Mouse (Mus musculus) liver, adult 2 months (tissue): ENCODE data around the gene Trpm8.

Source experiments
- CTCF ChIP-seq: fragments of 200-500 bp; IDR thresholded peaks from 2 replicates; pipeline ENCODE4 v1.5.1; 2011; ENCODE audit warnings: low read depth, low read length, control low read depth
- POLR2A ChIP-seq: fragments of 200-500 bp; IDR thresholded peaks from 2 replicates; pipeline ENCODE4 v1.6.1; 2011; ENCODE audit warnings: low read length, control low read depth; ENCODE audit not compliant: insufficient read depth; ENCODE audit errors: extremely low read depth

- no peak for TF ChIP-seq CTCF
- TF ChIP-seq POLR2A = no peak
These were observed 32.9 kb downstream of the Trpm8 start for GRCm38 (mm10) chr1:88310349-88310748.
